10 mouse cellular contexts compared by ENCODE assay signal in genomic region chr14:27123543-27123942, GRCm38 (mm10). TPM values are rescaled to one million over a fixed set of nuclear protein-coding genes. Genes with fewer than 3 reads are reported as not detected.
DNase-seq lines count a peak whose midpoint lies in the region; ATAC-seq and TF ChIP-seq lines count a peak whose summit lies in the region.
"Had no signal": no experiment of that assay in that cellular context is flagged by ENCODE, and none has a peak within 500 bp of the region (broad histone marks: within the 10 kb centered on the region; RNA-seq: fewer than 3 reads in every experiment).

No protein-coding gene starts in this region.

- no peak overlapping the region for H3K4me2 ChIP-seq in limb, embryonic 15.5 days
- no peak overlapping the region for H3K4me2 ChIP-seq in hindbrain, postnatal 0 days (ENCODE audit: low read depth, low read length)

- H3K9ac ChIP-seq in limb, embryonic 15.5 days: no peak overlapping the region
- H3K9ac ChIP-seq in hindbrain, postnatal 0 days (replicated peaks; ENCODE audit: low read length): no peak overlapping the region

- TF ChIP-seq CTCF in kidney, adult 2 months (conservative IDR thresholded peaks at IDR 0.05; ENCODE audit: insufficient read depth, insufficient read length, low read depth, low read length): no peak
- no peak for TF ChIP-seq CTCF in embryonic fibroblast, embryonic 13.5 days (IDR thresholded peaks at IDR 0.05; ENCODE audit: borderline replicate concordance, insufficient read depth, low read length)
- TF ChIP-seq CTCF in hindbrain, postnatal 0 days (IDR thresholded peaks at IDR 0.05; ENCODE audit: low read depth): no peak

- no peak for ATAC-seq in limb, embryonic 15.5 days (ENCODE audit: insufficient number of reproducible peaks, low FRiP score, low TSS enrichment, low read depth)
- ATAC-seq in inflammation-experienced regulatory T-cells, adult 6 months: no peak
- no peak for ATAC-seq in hindbrain, postnatal 0 days

- no peaks in the 10 kb centered on the region for H3K27me3 ChIP-seq in kidney, adult 2 months (replicated peaks; ENCODE audit: control insufficient read depth, insufficient read depth, low read length)
- H3K27me3 ChIP-seq in limb, embryonic 15.5 days: no peaks in the 10 kb centered on the region
- H3K27me3 ChIP-seq in hindbrain, postnatal 0 days (ENCODE audit: insufficient read depth, low read length): no peaks in the 10 kb centered on the region

- 29% methylated on average over 8 of the region's 8 CpGs for WGBS in kidney, adult 2 months
- WGBS in limb, embryonic 15.5 days: 40% methylated on average over 8 of the region's 8 CpGs
- WGBS in hindbrain, postnatal 0 days: 44% methylated on average over 8 of the region's 8 CpGs

- H3K4me1 ChIP-seq in kidney, adult 2 months (ENCODE audit: control insufficient read depth, insufficient read depth, low read length): peaks cover 12% of the 10 kb centered on the region
- H3K4me1 ChIP-seq in embryonic fibroblast, embryonic 13.5 days (ENCODE audit: control insufficient read depth, insufficient read depth, low read length): peaks cover 5% of the 10 kb centered on the region; the same call in 1 of the 2 replicates
- peaks cover 9% of the 10 kb centered on the region; the same call in 1 of the 2 replicates for H3K4me1 ChIP-seq in limb, embryonic 15.5 days
- H3K4me1 ChIP-seq in hindbrain, postnatal 0 days (ENCODE audit: insufficient read depth, low read length): no peaks in the 10 kb centered on the region

- DNase-seq in kidney, adult 2 months: peak; percentile 48
- no peak for DNase-seq in kidney, postnatal 4 days
- peak; percentile 60 for DNase-seq in CD4-positive helper T cell, adult 2 months (ENCODE audit: low read depth, low spot score)
- no peak for DNase-seq in hindbrain, postnatal 0 days (ENCODE audit: low spot score)
- no peak for DNase-seq in thymus, postnatal 4 days
- DNase-seq: cerebellum, adult 11 months had no signal

- H3K4me3 ChIP-seq in kidney, adult 2 months (ENCODE audit: insufficient read depth, low read depth, low read length): no peak overlapping the region
- H3K4me3 ChIP-seq in embryonic fibroblast, embryonic 13.5 days (ENCODE audit: insufficient read depth, low read length): no peak overlapping the region
- no peak overlapping the region for H3K4me3 ChIP-seq in limb, embryonic 15.5 days
- no peak overlapping the region for H3K4me3 ChIP-seq in hindbrain, postnatal 0 days (ENCODE audit: low read length)
- H3K4me3 ChIP-seq: megakaryocyte, embryonic 14.5 days had no signal

- H3K27ac ChIP-seq in kidney, adult 2 months (ENCODE audit: insufficient read depth, low read depth, low read length): no peak overlapping the region; the same call in 1 of the 2 replicates
- peak overlapping the region; percentile 6 for H3K27ac ChIP-seq in embryonic fibroblast, embryonic 13.5 days (ENCODE audit: insufficient read depth, low read length)
- 0 out of 2 replicates have a peak overlapping the region, but pooled peaks have one; percentile 13 for H3K27ac ChIP-seq in limb, embryonic 15.5 days
- H3K27ac ChIP-seq in hindbrain, postnatal 0 days: no peak overlapping the region

- TF ChIP-seq POLR2A in kidney, adult 2 months (IDR thresholded peaks at IDR 0.05; ENCODE audit: low read depth, low read length): no peak
- TF ChIP-seq POLR2A in embryonic fibroblast, embryonic 13.5 days (IDR thresholded peaks at IDR 0.05; ENCODE audit: low read depth, low read length): no peak

- H3K9me3 ChIP-seq in limb, embryonic 15.5 days: no peaks in the 10 kb centered on the region
- H3K9me3 ChIP-seq in hindbrain, postnatal 0 days (ENCODE audit: low read length): no peaks in the 10 kb centered on the region

- H3K36me3 ChIP-seq in kidney, adult 2 months (ENCODE audit: control insufficient read depth, insufficient read depth, low read length): no peaks in the 10 kb centered on the region
- H3K36me3 ChIP-seq in limb, embryonic 15.5 days: no peaks in the 10 kb centered on the region
- H3K36me3 ChIP-seq in hindbrain, postnatal 0 days (ENCODE audit: insufficient read depth, low read length): no peaks in the 10 kb centered on the region

RNA-seq across cellular contexts. Expression of gene Arhgef3, which starts 8.8 kb away (rescaled TPM):
- 15.2 and 17.3 TPM in 2 replicates for polyA plus RNA-seq in kidney, adult 2 months (2012; rRNA removed)
- 1.3 and 2.5 TPM in 2 replicates for polyA plus RNA-seq in embryonic fibroblast, embryonic 13.5 days (2011; ENCODE audit: insufficient read length, low read depth, missing spikeins)
- polyA plus RNA-seq in limb, embryonic 15.5 days (2015; fragmentation: Nextera tagmentation; extraction: Ambion mirVana): 19.7 and 19.9 TPM in 2 replicates
- 100 to 1,000 TPM in 2 of 3 experiments, 10 to 100 TPM in 1; 90.3 to 168 (median 160) TPM for polyA plus RNA-seq in inflammation-experienced regulatory T-cells, adult 6 months (2017; shearing (Covaris generic))
- 19.8 and 21.9 TPM in 2 replicates for total RNA-seq in hindbrain, postnatal 0 days (2014; rRNA removed)
- 16.8 and 17.7 TPM in 2 replicates for polyA plus RNA-seq in hindbrain, postnatal 0 days (2015; fragmentation: Nextera tagmentation; extraction: Ambion mirVana)

Comparison
In these comparisons a context has a peak if more than half of its experiments do, and no peak if none do; other contexts are left out.
1. DNase-seq: peak in kidney, adult 2 months (single experiment) and CD4-positive helper T cell, adult 2 months (single experiment); none in kidney, postnatal 4 days (0 of 2), hindbrain, postnatal 0 days (single experiment) and thymus, postnatal 4 days (single experiment).
2. H3K27ac ChIP-seq: peak in embryonic fibroblast, embryonic 13.5 days (single experiment) and limb, embryonic 15.5 days (single experiment); none in kidney, adult 2 months (single experiment) and hindbrain, postnatal 0 days (single experiment).